Mouse (Mus musculus): ENCODE measurements around the gene Hmga2. TPM values are rescaled to one million over a fixed set of nuclear protein-coding genes. Genes with fewer than 3 reads are reported as not detected.

Hmga2 gene
- total and polyA plus RNA-seq, 3 experiments: 0.33 to 0.60 TPM; not detected in 1

- H3K36me3 ChIP-seq (replicated peaks): no peaks in the 10 kb centered on the region
- no peaks in the 10 kb centered on the region for H3K4me1 ChIP-seq (ENCODE audit: insufficient read depth, low read depth, low read length)
- H3K9me3 ChIP-seq (replicated peaks): peaks cover 53% of the 10 kb centered on the region
- DNase-seq (ENCODE audit: low spot score): no peak
- H3K4me3 ChIP-seq (ENCODE audit: low read depth, low read length): no peak overlapping the region
- ATAC-seq (ENCODE audit: extremely low read depth, insufficient number of reproducible peaks, low FRiP score, poor library complexity, severe bottlenecking): no peak
- no peaks in the 10 kb centered on the region for H3K27me3 ChIP-seq (ENCODE audit: insufficient read depth, low read length)
- TF ChIP-seq POLR2AphosphoS5 (IDR thresholded peaks at IDR 0.05; ENCODE audit: insufficient replicate concordance, low read depth, low read length) (no peak), GATA1 (IDR thresholded peaks at IDR 0.05; ENCODE audit: borderline replicate concordance, low read length) (no peak), CTCF (IDR thresholded peaks at IDR 0.05; ENCODE audit: low read depth, low read length) (no peak), GATA2 (IDR thresholded peaks at IDR 0.05; ENCODE audit: borderline replicate concordance, low read depth, low read length) (no peak), TAL1 (conservative IDR thresholded peaks at IDR 0.05; ENCODE audit: low read depth, low read length) (no peak)
Measured at GRCm38 (mm10) chr10:120410958-120411357, 65.3 kb downstream of the Hmga2 start.

GRCm38 (mm10) chr10:120409131-120409530 is 67.1 kb downstream of the Hmga2 start:
- Histone ChIP-seq H3K9me3 (replicated peaks) (peaks cover 42% of the 10 kb centered on the region), H3K4me1 (ENCODE audit: insufficient read depth, low read depth, low read length) (no peaks in the 10 kb centered on the region), H3K36me3 (replicated peaks) (no peaks in the 10 kb centered on the region), H3K27me3 (ENCODE audit: insufficient read depth, low read length) (no peaks in the 10 kb centered on the region), H3K4me3 (ENCODE audit: low read depth, low read length) (no peak overlapping the region)
- DNase-seq (ENCODE audit: low spot score) (no peak), ATAC-seq (ENCODE audit: extremely low read depth, insufficient number of reproducible peaks, low FRiP score, poor library complexity, severe bottlenecking) (no peak)
- TF ChIP-seq TAL1 (conservative IDR thresholded peaks at IDR 0.05; ENCODE audit: low read depth, low read length): no peak
- no peak for TF ChIP-seq POLR2AphosphoS5 (IDR thresholded peaks at IDR 0.05; ENCODE audit: insufficient replicate concordance, low read depth, low read length)
- TF ChIP-seq GATA2 (IDR thresholded peaks at IDR 0.05; ENCODE audit: borderline replicate concordance, low read depth, low read length): no peak
- TF ChIP-seq CTCF (IDR thresholded peaks at IDR 0.05; ENCODE audit: low read depth, low read length): no peak
- TF ChIP-seq GATA1 (IDR thresholded peaks at IDR 0.05; ENCODE audit: borderline replicate concordance, low read length): no peak

GRCm38 (mm10) chr10:120407230-120407629 is 69.0 kb downstream of the Hmga2 start:
- Histone ChIP-seq H3K27me3 (ENCODE audit: insufficient read depth, low read length) (no peaks in the 10 kb centered on the region), H3K36me3 (replicated peaks) (no peaks in the 10 kb centered on the region), H3K4me3 (ENCODE audit: low read depth, low read length) (no peak overlapping the region), H3K9me3 (replicated peaks) (peaks cover 44% of the 10 kb centered on the region), H3K4me1 (ENCODE audit: insufficient read depth, low read depth, low read length) (no peaks in the 10 kb centered on the region)
- TF ChIP-seq GATA1 (IDR thresholded peaks at IDR 0.05; ENCODE audit: borderline replicate concordance, low read length) (no peak), TAL1 (conservative IDR thresholded peaks at IDR 0.05; ENCODE audit: low read depth, low read length) (no peak), CTCF (IDR thresholded peaks at IDR 0.05; ENCODE audit: low read depth, low read length) (no peak), GATA2 (IDR thresholded peaks at IDR 0.05; ENCODE audit: borderline replicate concordance, low read depth, low read length) (no peak), POLR2AphosphoS5 (IDR thresholded peaks at IDR 0.05; ENCODE audit: insufficient replicate concordance, low read depth, low read length) (no peak)
- no peak for ATAC-seq (ENCODE audit: extremely low read depth, insufficient number of reproducible peaks, low FRiP score, poor library complexity, severe bottlenecking)
- no peak for DNase-seq (ENCODE audit: low spot score)

- H3K4me3 ChIP-seq (ENCODE audit: low read depth, low read length): no peak overlapping the region
- H3K36me3 ChIP-seq (replicated peaks): no peaks in the 10 kb centered on the region
- peaks cover 48% of the 10 kb centered on the region for H3K9me3 ChIP-seq (replicated peaks)
- H3K27me3 ChIP-seq (ENCODE audit: insufficient read depth, low read length): no peaks in the 10 kb centered on the region
- TF ChIP-seq GATA2 (IDR thresholded peaks at IDR 0.05; ENCODE audit: borderline replicate concordance, low read depth, low read length) (no peak), TAL1 (conservative IDR thresholded peaks at IDR 0.05; ENCODE audit: low read depth, low read length) (no peak), GATA1 (IDR thresholded peaks at IDR 0.05; ENCODE audit: borderline replicate concordance, low read length) (no peak), POLR2AphosphoS5 (IDR thresholded peaks at IDR 0.05; ENCODE audit: insufficient replicate concordance, low read depth, low read length) (no peak), CTCF (IDR thresholded peaks at IDR 0.05; ENCODE audit: low read depth, low read length) (no peak)
- ATAC-seq (ENCODE audit: extremely low read depth, insufficient number of reproducible peaks, low FRiP score, poor library complexity, severe bottlenecking) (no peak), DNase-seq (ENCODE audit: low spot score) (no peak)
- H3K4me1 ChIP-seq (ENCODE audit: insufficient read depth, low read depth, low read length): no peaks in the 10 kb centered on the region
Measured at GRCm38 (mm10) chr10:120406038-120406437, 70.2 kb downstream of the Hmga2 start.

- Histone ChIP-seq H3K27me3 (ENCODE audit: insufficient read depth, low read length) (no peaks in the 10 kb centered on the region), H3K36me3 (replicated peaks) (no peaks in the 10 kb centered on the region), H3K4me3 (ENCODE audit: low read depth, low read length) (no peak overlapping the region), H3K9me3 (replicated peaks) (peaks cover 50% of the 10 kb centered on the region), H3K4me1 (ENCODE audit: insufficient read depth, low read depth, low read length) (no peaks in the 10 kb centered on the region)
- ATAC-seq (ENCODE audit: extremely low read depth, insufficient number of reproducible peaks, low FRiP score, poor library complexity, severe bottlenecking): no peak
- no peak for DNase-seq (ENCODE audit: low spot score)
- TF ChIP-seq CTCF (IDR thresholded peaks at IDR 0.05; ENCODE audit: low read depth, low read length) (no peak), GATA2 (IDR thresholded peaks at IDR 0.05; ENCODE audit: borderline replicate concordance, low read depth, low read length) (no peak), TAL1 (conservative IDR thresholded peaks at IDR 0.05; ENCODE audit: low read depth, low read length) (no peak), POLR2AphosphoS5 (IDR thresholded peaks at IDR 0.05; ENCODE audit: insufficient replicate concordance, low read depth, low read length) (no peak), GATA1 (IDR thresholded peaks at IDR 0.05; ENCODE audit: borderline replicate concordance, low read length) (no peak)
Measured at GRCm38 (mm10) chr10:120405322-120405721, 70.9 kb downstream of the Hmga2 start.

- TF ChIP-seq TAL1 (conservative IDR thresholded peaks at IDR 0.05; ENCODE audit: low read depth, low read length) (no peak), POLR2AphosphoS5 (IDR thresholded peaks at IDR 0.05; ENCODE audit: insufficient replicate concordance, low read depth, low read length) (no peak), GATA2 (IDR thresholded peaks at IDR 0.05; ENCODE audit: borderline replicate concordance, low read depth, low read length) (no peak), CTCF (IDR thresholded peaks at IDR 0.05; ENCODE audit: low read depth, low read length) (no peak), GATA1 (IDR thresholded peaks at IDR 0.05; ENCODE audit: borderline replicate concordance, low read length) (no peak)
- peaks cover 54% of the 10 kb centered on the region for H3K9me3 ChIP-seq (replicated peaks)
Measured at GRCm38 (mm10) chr10:120402966-120403365, 73.3 kb downstream of the Hmga2 start.

More at GRCm38 (mm10) chr10:120402966-120403365, 73.3 kb downstream of the Hmga2 start:
- no peak for ATAC-seq (ENCODE audit: extremely low read depth, insufficient number of reproducible peaks, low FRiP score, poor library complexity, severe bottlenecking)
- DNase-seq (ENCODE audit: low spot score): no peak
- no peaks in the 10 kb centered on the region for H3K36me3 ChIP-seq (replicated peaks)
- no peaks in the 10 kb centered on the region for H3K27me3 ChIP-seq (ENCODE audit: insufficient read depth, low read length)
- H3K4me3 ChIP-seq (ENCODE audit: low read depth, low read length): no peak overlapping the region
- no peaks in the 10 kb centered on the region for H3K4me1 ChIP-seq (ENCODE audit: insufficient read depth, low read depth, low read length)
